Mouse (Mus musculus) lung, postnatal 0 days (tissue): Measurements from ENCODE around the gene Rpl41. TPM values are rescaled to one million over a fixed set of nuclear protein-coding genes. Genes with fewer than 3 reads are reported as not detected.

Source experiments
- ATAC-seq: fragments of 200-750 bp; cut with Nextera tagmentation; 2 replicates; pipeline ENCODE4 v1.8.0; 2017; ENCODE audit warnings: moderate library complexity
- DNase-seq: peaks from one replicate; pipeline ENCODE4 v3.0.0-alpha.2; 2016; ENCODE audit warnings: low spot score
- H3K27ac ChIP-seq: fragments of 300-500 bp; sonication (generic); 2 replicates; pipeline ENCODE4 v1.5.1; 2014; ENCODE audit warnings: antibody characterized with exemption, mild to moderate bottlenecking, low read length, mixed read lengths
- H3K27me3 ChIP-seq: fragments of 300-500 bp; sonication (generic); replicated peaks from 2 replicates; pipeline ENCODE4 v1.6.1; 2014; ENCODE audit warnings: low read length, mixed read lengths; ENCODE audit not compliant: insufficient read depth
- H3K36me3 ChIP-seq: fragments of 300-500 bp; sonication (generic); 2 replicates; pipeline ENCODE4 v1.6.1; 2014; ENCODE audit warnings: low read length, mixed read lengths; ENCODE audit not compliant: insufficient read depth
- H3K4me1 ChIP-seq: fragments of 300-500 bp; sonication (generic); 2 replicates; pipeline ENCODE4 v1.6.1; 2014; ENCODE audit warnings: antibody characterized with exemption, low read depth, low read length, mixed read lengths; ENCODE audit not compliant: insufficient read depth
- H3K4me2 ChIP-seq: fragments of 300-500 bp; sonication (generic); replicated peaks from 2 replicates; pipeline ENCODE4 v1.6.1; 2014; ENCODE audit warnings: low read depth, mild to moderate bottlenecking, low read length, moderate library complexity, mixed read lengths
- H3K4me3 ChIP-seq: fragments of 300-500 bp; sonication (generic); 2 replicates; pipeline ENCODE4 v1.5.1; 2014; ENCODE audit warnings: low read depth, low read length
- H3K9ac ChIP-seq: fragments of 300-500 bp; sonication (generic); replicated peaks from 2 replicates; pipeline ENCODE4 v1.6.1; 2014; ENCODE audit warnings: low read depth, mild to moderate bottlenecking
- H3K9me3 ChIP-seq: fragments of 300-500 bp; sonication (generic); 2 replicates; pipeline ENCODE4 v1.6.1; 2016; ENCODE audit warnings: low read length, mixed read lengths
- CTCF ChIP-seq: IDR thresholded peaks from 2 replicates; pipeline ENCODE4 v1.5.1; 2016; ENCODE audit warnings: antibody characterized with exemption, mild to moderate bottlenecking
- EP300 ChIP-seq: IDR thresholded peaks from 2 replicates; pipeline ENCODE4 v1.6.1; 2016; ENCODE audit warnings: antibody characterized with exemption, mild to moderate bottlenecking, control low read depth
- WGBS: fragments of 180-500 bp; shearing (Covaris S2); extraction: QIAGEN DNeasy Blood & Tissue Kit; methylation state at CpG from one replicate; pipeline ENCODE4 v1.1.7; 2014; 5-methylcytosine and 5-hydroxymethylcytosine counted together
- polyA plus RNA-seq: library from polyadenylated mRNA; unstranded; fragments of >200 nt; fragmentation: Nextera tagmentation; extraction: Ambion mirVana; gene quantifications from 2 replicates; pipeline ENCODE4 v1.2.1, GENCODE M21; 2015

The Rpl41 gene
- polyA plus RNA-seq, 1 experiment from 2014 or later: 3,267 TPM

GRCm38 (mm10) chr10:128583644-128584043 lies 34.5 kb upstream of the Rpl41 start:
- Histone ChIP-seq H3K4me2 (peak overlapping the region; percentile 49), H3K36me3 (no peaks in the 10 kb centered on the region), H3K9me3 (no peaks in the 10 kb centered on the region), H3K9ac (0 out of 2 replicates have a peak overlapping the region, but pooled peaks have one; percentile 8), H3K4me3 (peak overlapping the region; percentile 12; the same call in 1 of the 2 replicates), H3K27ac (peak overlapping the region; percentile 84), H3K4me1 (no peaks in the 10 kb centered on the region), H3K27me3 (no peaks in the 10 kb centered on the region)
- DNase-seq (peak; percentile 94), ATAC-seq (peak; percentile 94)
- WGBS: 16% methylated on average over 7 of the region's 7 CpGs
- TF ChIP-seq CTCF (no peak), EP300 (no peak)

- no peaks in the 10 kb centered on the region for H3K9me3 ChIP-seq
- DNase-seq (no peak), ATAC-seq (no peak)
- no peak overlapping the region for H3K4me3 ChIP-seq
- H3K36me3 ChIP-seq: no peaks in the 10 kb centered on the region
- no peak for TF ChIP-seq EP300
- no peak overlapping the region for H3K27ac ChIP-seq
- H3K4me2 ChIP-seq: no peak overlapping the region
- H3K27me3 ChIP-seq: no peaks in the 10 kb centered on the region
- H3K4me1 ChIP-seq: no peaks in the 10 kb centered on the region
- 80% methylated on average over 4 of the region's 4 CpGs for WGBS
- H3K9ac ChIP-seq: no peak overlapping the region
Observed at GRCm38 (mm10) chr10:128579731-128580130, 30.6 kb upstream of the Rpl41 start.

- WGBS: 70% methylated on average over 3 of the region's 3 CpGs
- no peaks in the 10 kb centered on the region for H3K4me1 ChIP-seq
- DNase-seq (no peak), ATAC-seq (no peak)
- H3K36me3 ChIP-seq: no peaks in the 10 kb centered on the region
- H3K9ac ChIP-seq: no peak overlapping the region
- no peak for TF ChIP-seq CTCF
- TF ChIP-seq EP300: no peak
- no peak overlapping the region for H3K27ac ChIP-seq
- no peaks in the 10 kb centered on the region for H3K27me3 ChIP-seq
- no peak overlapping the region for H3K4me3 ChIP-seq
- no peak overlapping the region for H3K4me2 ChIP-seq
- no peaks in the 10 kb centered on the region for H3K9me3 ChIP-seq
Observed at GRCm38 (mm10) chr10:128579298-128579697, 30.2 kb upstream of the Rpl41 start.

GRCm38 (mm10) chr10:128578330-128578729 lies 29.2 kb upstream of the Rpl41 start:
- H3K9me3 ChIP-seq: no peaks in the 10 kb centered on the region
- TF ChIP-seq EP300 (no peak), CTCF (no peak)
- H3K4me3 ChIP-seq: no peak overlapping the region
- H3K36me3 ChIP-seq: no peaks in the 10 kb centered on the region
- DNase-seq: no peak
- H3K4me2 ChIP-seq: no peak overlapping the region
- H3K27ac ChIP-seq: no peak overlapping the region
- no peak overlapping the region for H3K9ac ChIP-seq
- no peak for ATAC-seq
- no peaks in the 10 kb centered on the region for H3K4me1 ChIP-seq
- 58% methylated on average over 11 of the region's 11 CpGs for WGBS
- H3K27me3 ChIP-seq: no peaks in the 10 kb centered on the region

GRCm38 (mm10) chr10:128575063-128575462 lies 26.0 kb upstream of the Rpl41 start:
- Histone ChIP-seq H3K4me3 (no peak overlapping the region), H3K4me2 (no peak overlapping the region), H3K27me3 (no peaks in the 10 kb centered on the region), H3K27ac (no peak overlapping the region), H3K4me1 (no peaks in the 10 kb centered on the region), H3K9ac (no peak overlapping the region), H3K36me3 (no peaks in the 10 kb centered on the region), H3K9me3 (no peaks in the 10 kb centered on the region)
- TF ChIP-seq EP300: no peak
- TF ChIP-seq CTCF: peak; percentile 66
- 90% methylated on average over 2 of the region's 2 CpGs for WGBS
- peak; percentile 60 for DNase-seq
- no peak for ATAC-seq

GRCm38 (mm10) chr10:128565788-128566531 lies 16.9 kb upstream of the Rpl41 start, which contains the start of gene Pa2g4:
TSS of gene Pa2g4 (minus strand) at chr10:128565987.
- H3K4me2 ChIP-seq: peak within 1 kb of the TSS; percentile 80
- ATAC-seq: peak; percentile 97
- H3K4me1 ChIP-seq: no peaks in the 10 kb centered on the region
- TF ChIP-seq EP300: peak; percentile 49; the same call in 1 of the 2 replicates
- TF ChIP-seq CTCF: peak; percentile 32
- no peaks in the 10 kb centered on the region for H3K9me3 ChIP-seq
- H3K4me3 ChIP-seq: peak within 1 kb of the TSS; percentile 72
- no peaks in the 10 kb centered on the region; the same call in 1 of the 2 replicates for H3K36me3 ChIP-seq
- no peaks in the 10 kb centered on the region for H3K27me3 ChIP-seq
- peak; percentile 99 for DNase-seq
- peak within 1 kb of the TSS; percentile 73 for H3K9ac ChIP-seq
- WGBS: under 1% methylated on average over 58 of the region's 58 CpGs
- peak within 1 kb of the TSS; percentile 88 for H3K27ac ChIP-seq
